Mouse (Mus musculus): ENCODE measurements around the gene Gm17651.

- TF ChIP-seq POLR2A (IDR thresholded peaks at IDR 0.05; ENCODE audit: extremely low read depth, insufficient read depth, low read length) (no peak), CTCF (IDR thresholded peaks at IDR 0.05; ENCODE audit: extremely low read depth, insufficient read depth, low read length) (no peak)
Observed at GRCm38 (mm10) chr3:97653781-97654180, 20.7 kb downstream of the Gm17651 start.

Measured in cortical plate, adult 2 months (tissue).